Mouse (Mus musculus) ES-Bruce4 (cell line): ENCODE measurements around the gene Atad2b. TPM values are rescaled to one million over a fixed set of nuclear protein-coding genes. Genes with fewer than 3 reads are reported as not detected.
A peak's percentile ranks its signal among the peaks of the same experiment; 100 is the strongest.
"Not testable (repeated sequence)": the region's sequence is repeated elsewhere in the genome, so short reads cannot be mapped to it uniquely, and the experiment has no call there.

ENCODE experiments used
- H3K27ac ChIP-seq: 2 replicates; pipeline ENCODE4 v1.5.1; 2012; ENCODE audit warnings: low read length, inconsistent platforms; ENCODE audit not compliant: insufficient read depth
- H3K27me3 ChIP-seq: 2 replicates; pipeline ENCODE4 v1.6.1; 2012; ENCODE audit warnings: mild to moderate bottlenecking, low read length, inconsistent platforms; ENCODE audit not compliant: control insufficient read depth, poor library complexity, insufficient read depth, severe bottlenecking
- H3K36me3 ChIP-seq: 2 replicates; pipeline ENCODE4 v1.6.1; 2012; ENCODE audit warnings: inconsistent platforms, mild to moderate bottlenecking, low read length, moderate library complexity; ENCODE audit not compliant: control insufficient read depth, poor library complexity, insufficient read depth, severe bottlenecking
- H3K4me1 ChIP-seq: one replicate; pipeline ENCODE4 v1.8.1; 2011; ENCODE audit warnings: low read length; ENCODE audit not compliant: control insufficient read depth, insufficient read depth
- H3K4me3 ChIP-seq: 2 replicates; pipeline ENCODE4 v1.5.1; 2011; ENCODE audit warnings: low read depth, mild to moderate bottlenecking, low read length
- H3K9ac ChIP-seq: 2 replicates; pipeline ENCODE4 v1.6.1; 2012; ENCODE audit warnings: low read depth, mild to moderate bottlenecking, inconsistent platforms; ENCODE audit not compliant: poor library complexity, severe bottlenecking
- H3K9me3 ChIP-seq: replicated peaks from 2 replicates; pipeline ENCODE4 v1.6.1; 2012; ENCODE audit warnings: mild to moderate bottlenecking, low read length, inconsistent platforms; ENCODE audit not compliant: control insufficient read depth, poor library complexity, insufficient read depth, severe bottlenecking
- CTCF ChIP-seq: IDR thresholded peaks from one replicate; pipeline ENCODE4 v1.8.1; 2011; ENCODE audit warnings: low read depth, low read length
- EP300 ChIP-seq: IDR thresholded peaks from 2 replicates; pipeline ENCODE4 v1.6.1; 2011; ENCODE audit warnings: low read depth, low read length; ENCODE audit not compliant: insufficient read depth
- POLR2A ChIP-seq: IDR thresholded peaks from one replicate; pipeline ENCODE4 v1.8.1; 2011; ENCODE audit warnings: low read length; ENCODE audit not compliant: insufficient read depth
- polyA plus RNA-seq: library from polyadenylated mRNA; stranded (reverse); fragments of >200 nt; gene quantifications from 2 replicates; pipeline ENCODE4 v1.2.4, GENCODE M21; 2011; ENCODE audit warnings: low read depth; ENCODE audit not compliant: missing spikeins, insufficient read depth, insufficient read length

Atad2b gene
- polyA plus RNA-seq, 1 experiment, result 34.1 TPM

DNA sequence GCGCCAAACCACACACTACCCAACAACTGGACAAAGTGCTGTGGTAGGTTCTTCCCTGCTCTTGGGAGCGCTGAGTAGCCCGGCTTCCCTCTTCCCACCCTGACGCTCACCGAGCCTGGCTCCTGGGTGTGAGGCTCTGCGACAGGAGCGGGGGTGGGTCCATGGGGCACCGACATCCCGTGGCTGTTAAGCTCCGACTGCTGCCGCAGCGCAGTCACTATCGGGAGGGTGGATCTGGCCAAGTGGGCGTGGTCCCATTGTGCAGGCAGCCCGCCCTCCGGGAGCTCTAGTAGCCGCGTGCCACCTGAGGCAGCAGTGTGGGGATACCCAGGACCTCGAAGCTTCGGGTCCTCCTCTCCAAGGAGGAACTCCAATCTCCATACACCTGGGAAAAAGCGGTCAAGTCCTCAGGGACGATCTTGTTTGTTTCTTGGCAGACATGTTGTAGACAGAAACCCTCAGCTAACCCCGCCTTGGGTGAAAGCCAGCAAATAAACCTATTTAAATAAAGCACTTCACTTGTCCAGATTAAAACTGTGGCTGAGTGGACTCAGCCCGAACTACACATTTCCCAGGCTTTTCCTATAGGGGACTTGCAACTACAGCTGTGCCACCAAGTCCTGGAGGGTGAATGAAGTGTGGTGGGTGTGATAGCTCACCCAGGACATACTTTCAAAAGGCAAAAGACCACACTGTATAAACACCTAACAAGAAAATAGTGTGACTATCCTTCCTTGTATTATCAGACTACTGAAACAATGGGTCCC is 42.8 kb upstream of the Atad2b start, which contains the start of gene Mfsd2b:
Gene Mfsd2b (minus strand): TSS at position 199 of the 767 bp plus-strand sequence.
- Histone ChIP-seq H3K9ac (no peak within 1 kb of the TSS), H3K4me1 (no peaks in the 10 kb centered on the region), H3K27ac (no peak within 1 kb of the TSS), H3K9me3 (no peaks in the 10 kb centered on the region), H3K27me3 (no peaks in the 10 kb centered on the region), H3K4me3 (peak within 1 kb of the TSS; percentile 28), H3K36me3 (no peaks in the 10 kb centered on the region)
- 0 out of 2 replicates have a peak, but pooled peaks have one; percentile 9 for TF ChIP-seq EP300
- TF ChIP-seq POLR2A, result no peak

DNA sequence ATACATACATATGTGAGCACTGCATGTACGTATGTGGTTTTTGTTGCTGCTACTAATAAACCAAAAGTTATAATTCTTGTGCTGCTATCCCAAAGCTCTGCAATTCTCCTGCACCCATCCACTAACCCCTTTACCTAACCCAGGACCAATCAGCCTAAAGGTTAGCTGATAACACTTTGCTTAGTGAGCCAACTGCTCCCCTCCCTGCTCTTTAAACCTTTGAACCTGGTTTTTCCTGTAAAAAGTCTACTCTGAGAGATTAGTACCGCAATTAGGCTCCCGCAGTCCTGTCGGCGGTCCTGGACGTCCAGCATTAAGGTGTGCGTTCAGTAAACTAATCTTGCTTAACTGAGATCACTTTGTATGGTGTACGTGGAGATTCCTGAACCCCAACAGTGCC is 41.5 kb upstream of the Atad2b start:
- no peak overlapping the region for H3K27ac ChIP-seq
- no peaks in the 10 kb centered on the region for H3K27me3 ChIP-seq
- peaks cover 6% of the 10 kb centered on the region for H3K36me3 ChIP-seq
- no peak overlapping the region for H3K9ac ChIP-seq
- TF ChIP-seq CTCF (no peak), POLR2A (no peak), EP300 (no peak)
- no peaks in the 10 kb centered on the region for H3K9me3 ChIP-seq
- H3K4me1 ChIP-seq, result no peaks in the 10 kb centered on the region
- H3K4me3 ChIP-seq, result no peak overlapping the region

DNA sequence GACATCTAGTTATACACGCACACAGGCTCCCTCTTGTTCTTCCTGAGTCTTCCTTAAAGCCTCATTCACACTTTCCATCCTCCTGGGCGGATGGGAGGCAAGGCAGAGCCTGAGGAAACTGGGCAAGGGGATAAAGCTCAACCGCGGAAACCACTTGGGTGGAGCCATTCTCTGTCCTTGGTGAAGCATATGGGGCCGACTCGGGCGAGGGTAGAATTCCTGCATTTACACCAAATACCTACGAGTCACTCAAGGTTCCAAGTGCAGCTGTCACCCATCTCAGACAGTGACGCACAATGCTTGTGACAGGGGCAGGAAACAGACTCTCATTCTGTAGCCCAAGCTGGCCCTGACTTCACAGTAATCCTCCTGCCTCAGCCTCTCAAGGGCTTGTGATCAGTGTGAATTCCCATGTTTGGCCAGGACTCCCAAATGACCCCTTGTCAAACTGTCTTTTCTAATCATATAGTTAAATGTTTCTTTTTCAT is 38.8 kb upstream of the Atad2b start:
- no peaks in the 10 kb centered on the region for H3K4me1 ChIP-seq
- H3K4me3 ChIP-seq, result no peak overlapping the region
- no peak overlapping the region for H3K9ac ChIP-seq
- TF ChIP-seq CTCF (no peak), POLR2A (no peak), EP300 (no peak)
- no peaks in the 10 kb centered on the region for H3K9me3 ChIP-seq
- no peaks in the 10 kb centered on the region for H3K27me3 ChIP-seq
- peaks cover 21% of the 10 kb centered on the region for H3K36me3 ChIP-seq
- H3K27ac ChIP-seq, result no peak overlapping the region

DNA sequence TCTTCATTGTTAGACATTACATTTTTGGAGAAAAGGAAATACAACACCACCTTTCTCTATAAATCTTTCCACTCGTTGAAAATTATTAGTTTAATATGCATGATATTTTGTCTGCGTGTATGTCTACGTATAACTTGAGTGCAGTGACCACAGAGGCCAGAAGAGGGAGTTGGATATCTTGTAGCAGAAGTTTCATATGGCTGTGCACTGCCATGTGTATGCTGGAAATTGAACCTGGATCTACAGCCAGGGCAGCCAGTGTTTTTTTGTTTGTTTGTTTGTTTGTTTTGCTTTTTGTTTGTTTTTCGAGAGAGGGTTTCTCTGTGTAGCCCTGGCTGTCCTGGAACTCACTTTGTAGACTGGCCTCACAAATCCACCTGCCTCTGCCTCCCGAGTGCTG is 38.1 kb upstream of the Atad2b start:
- Histone ChIP-seq H3K4me1 (no peaks in the 10 kb centered on the region), H3K9me3 (no peaks in the 10 kb centered on the region), H3K4me3 (no peak overlapping the region), H3K27ac (no peak overlapping the region), H3K27me3 (no peaks in the 10 kb centered on the region), H3K9ac (no peak overlapping the region), H3K36me3 (peaks cover 21% of the 10 kb centered on the region)
- TF ChIP-seq POLR2A (no peak), EP300 (no peak), CTCF (no peak)

- Histone ChIP-seq H3K9ac (no peak overlapping the region), H3K27ac (no peak overlapping the region), H3K9me3 (no peaks in the 10 kb centered on the region), H3K36me3 (peaks cover 37% of the 10 kb centered on the region), H3K4me1 (no peaks in the 10 kb centered on the region), H3K4me3 (no peak overlapping the region), H3K27me3 (no peaks in the 10 kb centered on the region)
- TF ChIP-seq CTCF, result no peak
- TF ChIP-seq EP300, result no peak
- TF ChIP-seq POLR2A, result no peak
Observed at GRCm38 (mm10) chr12:4882086-4882485, 35.1 kb upstream of the Atad2b start.

DNA sequence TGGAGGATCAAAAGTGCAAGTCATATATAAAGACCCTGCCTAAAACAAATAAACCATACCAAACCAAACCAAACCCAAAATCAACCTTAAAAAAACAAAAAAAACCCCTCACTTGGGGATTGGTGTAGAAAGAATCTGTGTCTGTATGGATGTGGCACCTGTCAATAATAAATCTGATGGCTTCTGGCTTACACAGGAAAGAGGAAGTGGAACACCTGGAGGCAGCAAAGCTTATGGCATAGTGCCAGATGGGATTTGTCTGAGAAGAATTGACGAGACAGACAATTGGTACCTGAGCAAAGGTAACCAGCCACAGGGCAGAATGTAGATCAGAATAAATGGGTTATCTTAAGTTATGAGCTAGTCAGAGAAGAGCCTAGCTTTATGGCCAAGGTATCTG is 32.1 kb upstream of the Atad2b start:
- Histone ChIP-seq H3K36me3 (peaks cover 40% of the 10 kb centered on the region), H3K27ac (no peak overlapping the region), H3K9ac (no peak overlapping the region), H3K9me3 (no peaks in the 10 kb centered on the region), H3K4me1 (no peaks in the 10 kb centered on the region), H3K4me3 (no peak overlapping the region), H3K27me3 (no peaks in the 10 kb centered on the region)
- TF ChIP-seq EP300 (no peak), POLR2A (no peak), CTCF (no peak)

DNA sequence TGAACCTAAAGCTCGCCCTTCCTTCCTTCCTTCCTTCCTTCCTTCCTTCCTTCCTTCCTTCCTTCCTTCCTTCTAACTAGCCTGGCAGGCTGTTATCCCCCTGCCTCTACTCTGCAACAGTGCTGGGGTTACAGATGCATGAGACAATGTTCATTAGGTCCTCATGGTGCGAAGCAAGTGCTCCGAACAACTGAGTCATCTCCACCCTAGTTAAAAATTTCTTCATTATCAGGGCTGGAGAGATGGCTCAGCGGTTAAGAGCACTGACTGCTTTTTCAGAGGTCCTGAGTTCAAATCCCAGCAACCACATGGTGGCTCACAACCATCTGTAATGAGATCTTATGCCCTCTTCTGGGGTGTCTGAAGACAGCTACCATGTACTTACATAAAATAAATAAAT is 30.6 kb upstream of the Atad2b start:
- H3K9ac ChIP-seq, H3K4me1 ChIP-seq, H3K27me3 ChIP-seq, H3K27ac ChIP-seq, H3K9me3 ChIP-seq, H3K4me3 ChIP-seq: not testable (repeated sequence)
- H3K36me3 ChIP-seq, result peaks cover 39% of the 10 kb centered on the region
